29 mouse cellular contexts compared by ENCODE assay signal in the genomic region with DNA sequence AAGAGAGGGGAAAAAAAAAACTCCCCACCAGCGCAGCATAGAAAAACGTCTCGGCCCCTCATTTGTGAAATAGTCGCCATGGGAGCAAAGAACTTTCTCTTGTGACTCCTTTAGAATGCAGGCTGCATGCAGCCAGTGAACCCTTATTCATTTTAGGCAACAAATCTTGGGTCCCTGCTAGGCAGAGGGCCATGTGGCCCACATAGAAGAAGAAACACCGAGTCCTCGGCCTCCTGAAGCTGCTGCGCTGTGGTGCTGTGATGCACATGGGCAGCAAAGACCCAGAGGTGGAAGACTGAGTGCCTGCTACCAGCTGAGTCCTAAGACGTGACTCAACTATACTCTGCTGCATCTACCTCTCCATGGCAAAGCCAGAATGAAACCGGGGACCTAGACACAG. TPM values are rescaled to one million over a fixed set of nuclear protein-coding genes. Genes with fewer than 3 reads are reported as not detected.
DNase-seq lines count a peak whose midpoint lies in the region; ATAC-seq lines count a peak whose summit lies in the region.
"Had no signal": no experiment of that assay in that cellular context is flagged by ENCODE, and none has a peak within 500 bp of the region (broad histone marks: within the 10 kb centered on the region; RNA-seq: fewer than 3 reads in every experiment).

No protein-coding gene starts in this region.

- no peaks in the 10 kb centered on the region for H3K27me3 ChIP-seq in heart, embryonic 10.5 days (ENCODE audit: insufficient read depth, poor library complexity, severe bottlenecking)
- no peaks in the 10 kb centered on the region for H3K27me3 ChIP-seq in lung, embryonic 16.5 days (ENCODE audit: control insufficient read depth, insufficient read depth, low read depth, low read length)
- H3K27me3 ChIP-seq: forebrain, embryonic 15.5 days; heart, embryonic 15.5 days; hindbrain, embryonic 12.5 days; limb, embryonic 13.5 days had no signal

- no peak overlapping the region for H3K4me2 ChIP-seq in lung, embryonic 16.5 days (ENCODE audit: low read depth, low read length)
- H3K4me2 ChIP-seq: forebrain, embryonic 15.5 days; heart, embryonic 15.5 days; hindbrain, embryonic 12.5 days; limb, embryonic 13.5 days; liver, embryonic 11.5 days had no signal

- intact Hi-C loops in heart, postnatal 25 days (cut with DNase I) = no loop called here

- 80% methylated on average over 9 of the region's 9 CpGs for WGBS in heart, embryonic 10.5 days
- WGBS in lung, embryonic 16.5 days = 76% methylated on average over 9 of the region's 9 CpGs

- H3K36me3 ChIP-seq in heart, embryonic 10.5 days = no peaks in the 10 kb centered on the region
- H3K36me3 ChIP-seq in lung, embryonic 16.5 days (ENCODE audit: control insufficient read depth, insufficient read depth, low read length) = no peaks in the 10 kb centered on the region
- H3K36me3 ChIP-seq: forebrain, embryonic 15.5 days; heart, embryonic 15.5 days; hindbrain, embryonic 12.5 days; limb, embryonic 13.5 days had no signal

- peaks cover 27% of the 10 kb centered on the region for H3K4me1 ChIP-seq in heart, embryonic 10.5 days
- H3K4me1 ChIP-seq in lung, embryonic 16.5 days (replicated peaks; ENCODE audit: control insufficient read depth, insufficient read depth, low read length) = peaks cover 24% of the 10 kb centered on the region
- H3K4me1 ChIP-seq: limb, embryonic 13.5 days had no signal

- H3K9ac ChIP-seq in lung, embryonic 16.5 days (ENCODE audit: low read length) = no peak overlapping the region
- H3K9ac ChIP-seq: forebrain, embryonic 15.5 days; heart, embryonic 15.5 days; hindbrain, embryonic 12.5 days; limb, embryonic 13.5 days had no signal

- H3K9me3 ChIP-seq in heart, embryonic 10.5 days = no peaks in the 10 kb centered on the region
- H3K9me3 ChIP-seq in lung, embryonic 16.5 days (ENCODE audit: control insufficient read depth, low read length) = no peaks in the 10 kb centered on the region
- H3K9me3 ChIP-seq: forebrain, embryonic 15.5 days; heart, embryonic 15.5 days; hindbrain, embryonic 12.5 days; limb, embryonic 13.5 days had no signal

- ATAC-seq in lung, embryonic 16.5 days (ENCODE audit: low read depth) = no peak
- ATAC-seq: CD4-positive, CD25-positive, alpha-beta regulatory T cell, adult 4 months; forebrain, embryonic 15.5 days; intestine, postnatal 0 days had no signal

- peak overlapping the region; percentile 47; the same call in 1 of the 2 replicates for H3K27ac ChIP-seq in heart, embryonic 10.5 days
- H3K27ac ChIP-seq in lung, embryonic 16.5 days (ENCODE audit: low read length) = peak overlapping the region; percentile 87; the same call in 1 of the 2 replicates
- H3K27ac ChIP-seq: forebrain, embryonic 15.5 days; heart, embryonic 15.5 days; hindbrain, embryonic 12.5 days; limb, embryonic 13.5 days had no signal

- H3K4me3 ChIP-seq in heart, embryonic 10.5 days = no peak overlapping the region
- no peak overlapping the region for H3K4me3 ChIP-seq in lung, embryonic 16.5 days (ENCODE audit: low read length)
- H3K4me3 ChIP-seq: forebrain, embryonic 15.5 days; heart, embryonic 15.5 days; hindbrain, embryonic 12.5 days; limb, embryonic 13.5 days had no signal

- no peak for DNase-seq in heart, embryonic 10.5 days (ENCODE audit: low spot score)
- DNase-seq in heart, postnatal 25 days (ENCODE audit: low spot score) = no peak
- no peak for DNase-seq in lung, postnatal 14 days
- peak; percentile 21 for DNase-seq in right cerebral cortex, adult 18-20 months
- no peak for DNase-seq in right cerebral cortex, postnatal 4 days
- peak; percentile 27 for DNase-seq in testis, postnatal 10 days (ENCODE audit: low spot score)
- DNase-seq: adrenal gland, postnatal 14 days; cerebellum, adult 11 months; cerebellum, adult 9-10 months; cerebellum, postnatal 36 days; heart, postnatal 36 days; kidney, adult 9 months; kidney, postnatal 10 days; lung, postnatal 10 days; midbrain, embryonic 14.5 days; thymus, adult 18-20 months; thymus, postnatal 25 days had no signal

RNA-seq across cellular contexts. Expression of a gene that starts 30.9 kb away (rescaled TPM):
- polyA plus RNA-seq in heart, embryonic 10.5 days (2016; fragmentation: Nextera tagmentation; extraction: Ambion mirVana) = 44.7 and 64.0 TPM in 2 replicates
- 1 to 10 TPM; 3.0 to 3.9 TPM for total RNA-seq in heart, postnatal 25 days (2021)
- polyA plus RNA-seq in lung, embryonic 16.5 days (2015; fragmentation: Nextera tagmentation; extraction: Ambion mirVana) = 72.2 and 82.1 TPM in 2 replicates

RNA-seq across cellular contexts. Expression of a gene that starts 41.7 kb away (rescaled TPM):
- 26.7 and 37.5 TPM in 2 replicates for polyA plus RNA-seq in heart, embryonic 10.5 days (2016; fragmentation: Nextera tagmentation; extraction: Ambion mirVana)
- total RNA-seq in heart, postnatal 25 days (2021) = 10 to 100 TPM; 15.3 to 16.3 TPM
- 4.6 and 5.1 TPM in 2 replicates for polyA plus RNA-seq in lung, embryonic 16.5 days (2015; fragmentation: Nextera tagmentation; extraction: Ambion mirVana)
- total RNA-seq: layer of hippocampus, postnatal 10 days; left cerebral cortex, postnatal 36 days; megakaryocyte, adult 5-6 weeks had no signal
- polyA plus RNA-seq: CD4-positive, CD25-positive, alpha-beta regulatory T cell, adult 4 months; forebrain, embryonic 15.5 days; intestine, postnatal 0 days; limb, embryonic 13.5 days; midbrain, embryonic 14.5 days; stomach, embryonic 14.5 days had no signal

Comparison
In these comparisons a context has a peak if more than half of its experiments do, and no peak if none do; other contexts are left out.
1. DNase-seq: peak in right cerebral cortex, adult 18-20 months (single experiment) and testis, postnatal 10 days (single experiment); none in heart, embryonic 10.5 days (single experiment), heart, postnatal 25 days (single experiment), lung, postnatal 14 days (single experiment) and right cerebral cortex, postnatal 4 days (single experiment).